Mouse (Mus musculus): ENCODE results near the gene Gm3248. TPM values are rescaled to one million over a fixed set of nuclear protein-coding genes. Genes with fewer than 3 reads are reported as not detected.

Gm3248 gene
- 1.6 TPM for polyA plus RNA-seq (2017; shearing (Covaris generic))

GRCm38 (mm10) chr14:5961635-5962034 lies at the start of gene Gm3248:
Gene Gm3248 (minus strand): TSS chr14:5961745.

GRCm38 (mm10) chr14:5979037-5979436 lies 17.5 kb upstream of the Gm3248 start, which contains the start of gene Gm3453:
Gene Gm3453 (minus strand): TSS chr14:5979137.

Other genes with a start within 250 kb of the Gm3248 start
- gene Gm3373, start 220.2 kb downstream of the Gm3248 start, polyA plus RNA-seq (2017; shearing (Covaris generic)): not detected
- 3.4 TPM for gene Gm3383, start 153.8 kb downstream of the Gm3248 start, polyA plus RNA-seq (2017; shearing (Covaris generic))
- not detected for gene Gm3424, start 131.4 kb downstream of the Gm3248 start, polyA plus RNA-seq (2017; shearing (Covaris generic))
- gene Gm8237, start 81.4 kb downstream of the Gm3248 start, polyA plus RNA-seq (2017; shearing (Covaris generic)): 0.60 TPM
- gene Gm3453, start 17.4 kb upstream of the Gm3248 start, polyA plus RNA-seq (2017; shearing (Covaris generic)): not detected
- gene Gm6337, start 96.5 kb upstream of the Gm3248 start, polyA plus RNA-seq (2017; shearing (Covaris generic)): not detected
- 2.0 TPM for gene Gm8206, start 132.2 kb upstream of the Gm3248 start, polyA plus RNA-seq (2017; shearing (Covaris generic))
- 5.6 TPM for gene Gm3468, start 146.9 kb upstream of the Gm3248 start, polyA plus RNA-seq (2017; shearing (Covaris generic))
- gene Gm3476, start 164.1 kb upstream of the Gm3248 start, polyA plus RNA-seq (2017; shearing (Covaris generic)): not detected